Mouse (Mus musculus) adrenal gland, adult (tissue): ENCODE results near the gene Hesx1.
A peak's percentile ranks its signal among the peaks of the same experiment; 100 is the strongest.

ENCODE experiments used
- DNase-seq, 2 experiments: peaks; one replicate each; pipeline ENCODE4 v3.0.0; 2022 to 2023; ENCODE audit warnings: low spot score in 1 of 2; ENCODE audit not compliant: inconsistent age in 2 of 2

Hesx1 gene

GRCm38 (mm10) chr14:27011561-27011960 lies 17.3 kb downstream of the Hesx1 start:
- no peak for DNase-seq

GRCm38 (mm10) chr14:27013658-27014057 lies 19.4 kb downstream of the Hesx1 start:
- DNase-seq, result no peak

GRCm38 (mm10) chr14:27017936-27018335 lies 23.7 kb downstream of the Hesx1 start:
- DNase-seq, result no peak

- DNase-seq, result peak; percentile 88 to 93
Observed at GRCm38 (mm10) chr14:27019850-27020249, 25.6 kb downstream of the Hesx1 start.

- peak; percentile 73 to 90 for DNase-seq
Observed at GRCm38 (mm10) chr14:27022876-27023275, 28.7 kb downstream of the Hesx1 start.

- DNase-seq, result no peak
Observed at GRCm38 (mm10) chr14:27024664-27025063, 30.4 kb downstream of the Hesx1 start.

- peak; percentile 48 to 84 for DNase-seq
Observed at GRCm38 (mm10) chr14:27029771-27030173, 35.6 kb downstream of the Hesx1 start.

- peak; percentile 82 to 92 for DNase-seq
Observed at GRCm38 (mm10) chr14:27031142-27031541, 36.9 kb downstream of the Hesx1 start.

GRCm38 (mm10) chr14:27037513-27037912 lies 43.3 kb downstream of the Hesx1 start:
- no peak for DNase-seq

GRCm38 (mm10) chr14:27038783-27039182 lies 44.6 kb downstream of the Hesx1 start, which contains the start of gene Il17rd:
TSS of gene Il17rd (plus strand) at chr14:27038941.
- peak; percentile 96 to 97 for DNase-seq

GRCm38 (mm10) chr14:27039281-27040248 lies 45.3 kb downstream of the Hesx1 start:
- peak in 1 of 2 experiments; percentile 69 for DNase-seq

- no peak for DNase-seq
Observed at GRCm38 (mm10) chr14:27040451-27040850, 46.2 kb downstream of the Hesx1 start.

- no peak for DNase-seq
Observed at GRCm38 (mm10) chr14:27042280-27042983, 48.2 kb downstream of the Hesx1 start.

GRCm38 (mm10) chr14:27043416-27043815 lies 49.2 kb downstream of the Hesx1 start:
- DNase-seq, result no peak

GRCm38 (mm10) chr14:27044221-27044966 lies 50.2 kb downstream of the Hesx1 start:
- DNase-seq, result no peak

- DNase-seq, result peak in 1 of 2 experiments; percentile 53
Observed at GRCm38 (mm10) chr14:27044967-27045361, 50.7 kb downstream of the Hesx1 start.

GRCm38 (mm10) chr14:27048231-27048956 lies 54.2 kb downstream of the Hesx1 start:
- no peak for DNase-seq

- no peak for DNase-seq
Observed at GRCm38 (mm10) chr14:27050043-27050442, 55.8 kb downstream of the Hesx1 start.

- DNase-seq, result no peak
Observed at GRCm38 (mm10) chr14:27050560-27051510, 56.6 kb downstream of the Hesx1 start.
